8 mouse cellular contexts compared by ENCODE assay signal in the genomic region with DNA sequence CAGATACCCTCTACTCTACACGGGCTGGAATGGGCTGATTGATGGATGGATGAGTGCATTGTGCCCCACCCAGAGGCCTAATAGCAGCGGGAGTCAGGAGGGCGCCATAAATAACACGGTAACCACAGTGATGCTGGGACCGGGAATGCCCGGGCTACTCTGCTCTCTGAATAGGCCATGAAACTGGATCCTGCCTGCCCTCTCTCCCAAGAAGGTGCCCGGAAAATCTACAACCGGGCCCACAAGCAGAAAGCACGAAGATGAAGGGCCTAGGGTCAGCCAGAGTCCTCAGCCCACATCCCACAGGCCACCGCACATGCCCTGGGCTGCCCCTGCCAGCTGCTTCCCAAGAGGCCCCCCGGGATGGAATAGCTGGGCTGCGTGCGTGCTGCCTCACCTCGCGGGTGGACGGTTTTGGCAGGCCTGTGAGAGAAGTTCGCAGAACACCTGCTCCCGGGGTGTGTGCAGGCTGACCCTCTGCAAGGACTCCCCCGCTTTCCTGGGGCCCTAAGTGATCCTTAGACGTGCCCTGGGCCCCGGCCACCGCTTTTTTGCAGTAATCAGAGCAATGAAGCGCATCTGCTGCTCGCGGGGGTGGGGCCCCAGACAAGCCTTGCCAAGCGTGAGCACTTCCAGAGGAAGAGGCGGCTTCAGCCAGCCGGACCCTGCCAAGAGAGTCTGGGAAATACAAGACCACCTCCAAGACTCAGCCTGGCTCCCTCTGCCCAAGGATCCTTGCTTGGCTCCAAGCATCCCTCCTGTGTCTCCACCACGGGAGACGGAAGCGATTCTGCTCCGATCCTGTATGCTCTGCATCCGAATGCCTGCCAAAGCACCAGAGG.
DNase-seq lines count a peak whose midpoint lies in the region; ATAC-seq lines count a peak whose summit lies in the region.
"Had no signal": no experiment of that assay in that cellular context is flagged by ENCODE, and none has a peak within 500 bp of the region (broad histone marks: within the 10 kb centered on the region; RNA-seq: fewer than 3 reads in every experiment).

No protein-coding gene starts in this region.

- no peaks in the 10 kb centered on the region for H3K36me3 ChIP-seq in lung, embryonic 15.5 days
- no peaks in the 10 kb centered on the region for H3K36me3 ChIP-seq in embryonic facial prominence, embryonic 13.5 days
- no peaks in the 10 kb centered on the region for H3K36me3 ChIP-seq in hindbrain, embryonic 13.5 days
- H3K36me3 ChIP-seq in neural tube, embryonic 11.5 days (ENCODE audit: control insufficient read depth, insufficient read depth, low read length), result no peaks in the 10 kb centered on the region
- H3K36me3 ChIP-seq: liver, embryonic 15.5 days had no signal

- 19% methylated on average over 33 of the region's 33 CpGs for WGBS in lung, embryonic 15.5 days
- 23% methylated on average over 33 of the region's 33 CpGs for WGBS in embryonic facial prominence, embryonic 13.5 days
- 13% methylated on average over 33 of the region's 33 CpGs for WGBS in hindbrain, embryonic 13.5 days
- WGBS in neural tube, embryonic 11.5 days, result 7% methylated on average over 33 of the region's 33 CpGs

- no peak overlapping the region; the same call in 1 of the 2 replicates for H3K9ac ChIP-seq in lung, embryonic 15.5 days
- H3K9ac ChIP-seq in embryonic facial prominence, embryonic 13.5 days, result 0 out of 2 replicates have a peak overlapping the region, but pooled peaks have one; percentile 44
- no peak overlapping the region for H3K9ac ChIP-seq in hindbrain, embryonic 13.5 days
- peak overlapping the region; percentile 29 for H3K9ac ChIP-seq in neural tube, embryonic 11.5 days (ENCODE audit: low read length)
- H3K9ac ChIP-seq: liver, embryonic 15.5 days had no signal

- H3K4me2 ChIP-seq in lung, embryonic 15.5 days, result peak overlapping the region; percentile 46
- peak overlapping the region; percentile 41 for H3K4me2 ChIP-seq in embryonic facial prominence, embryonic 13.5 days
- H3K4me2 ChIP-seq in hindbrain, embryonic 13.5 days, result peak overlapping the region; percentile 43
- H3K4me2 ChIP-seq in neural tube, embryonic 11.5 days (ENCODE audit: low read depth), result peak overlapping the region; percentile 30
- H3K4me2 ChIP-seq: liver, embryonic 15.5 days had no signal

- peak; percentile 51 for ATAC-seq in lung, embryonic 15.5 days (ENCODE audit: borderline replicate concordance, extremely low read depth, low FRiP score, low TSS enrichment)
- no peak for ATAC-seq in embryonic facial prominence, embryonic 13.5 days (ENCODE audit: insufficient number of reproducible peaks, insufficient read depth, low FRiP score, low TSS enrichment, low read depth)
- ATAC-seq in hindbrain, embryonic 13.5 days (ENCODE audit: low FRiP score), result no peak; the same call in 1 of the 2 replicates
- no peak for ATAC-seq in neural tube, embryonic 11.5 days (ENCODE audit: insufficient read depth, low FRiP score, low TSS enrichment)

- no peaks in the 10 kb centered on the region for H3K9me3 ChIP-seq in lung, embryonic 15.5 days
- no peaks in the 10 kb centered on the region for H3K9me3 ChIP-seq in embryonic facial prominence, embryonic 13.5 days
- H3K9me3 ChIP-seq in hindbrain, embryonic 13.5 days, result no peaks in the 10 kb centered on the region
- H3K9me3 ChIP-seq in neural tube, embryonic 11.5 days (ENCODE audit: control insufficient read depth, low read length), result no peaks in the 10 kb centered on the region
- H3K9me3 ChIP-seq: liver, embryonic 15.5 days had no signal

- 0 out of 2 replicates have a peak overlapping the region, but pooled peaks have one; percentile 0 for H3K4me3 ChIP-seq in lung, embryonic 15.5 days
- no peak overlapping the region for H3K4me3 ChIP-seq in embryonic facial prominence, embryonic 13.5 days
- no peak overlapping the region for H3K4me3 ChIP-seq in hindbrain, embryonic 13.5 days
- no peak overlapping the region for H3K4me3 ChIP-seq in neural tube, embryonic 11.5 days (ENCODE audit: low read depth, low read length)
- H3K4me3 ChIP-seq: liver, embryonic 15.5 days had no signal

- H3K4me1 ChIP-seq in lung, embryonic 15.5 days, result peaks cover 14% of the 10 kb centered on the region
- peaks cover 15% of the 10 kb centered on the region for H3K4me1 ChIP-seq in embryonic facial prominence, embryonic 13.5 days
- H3K4me1 ChIP-seq in hindbrain, embryonic 13.5 days (replicated peaks), result peaks cover 12% of the 10 kb centered on the region
- H3K4me1 ChIP-seq in neural tube, embryonic 11.5 days (ENCODE audit: control insufficient read depth, insufficient read depth, low read length), result peaks cover 9% of the 10 kb centered on the region
- H3K4me1 ChIP-seq: liver, embryonic 15.5 days had no signal

- no peak for DNase-seq in lung, postnatal 14 days
- peak; percentile 49 for DNase-seq in neural tube, embryonic 11.5 days (ENCODE audit: low spot score)
- DNase-seq in thymus, postnatal 36 days, result no peak
- DNase-seq in kidney, adult 9 months, result no peak

- peaks cover 14% of the 10 kb centered on the region for H3K27me3 ChIP-seq in lung, embryonic 15.5 days
- H3K27me3 ChIP-seq in embryonic facial prominence, embryonic 13.5 days, result peaks cover 14% of the 10 kb centered on the region
- peaks cover 16% of the 10 kb centered on the region; the same call in 1 of the 2 replicates for H3K27me3 ChIP-seq in hindbrain, embryonic 13.5 days
- no peaks in the 10 kb centered on the region for H3K27me3 ChIP-seq in neural tube, embryonic 11.5 days (ENCODE audit: control insufficient read depth, insufficient read depth, low read length)
- H3K27me3 ChIP-seq: liver, embryonic 15.5 days had no signal

- H3K27ac ChIP-seq in lung, embryonic 15.5 days, result peak overlapping the region; percentile 33; the same call in 1 of the 2 replicates
- H3K27ac ChIP-seq in embryonic facial prominence, embryonic 13.5 days, result peak overlapping the region; percentile 34; the same call in 1 of the 2 replicates
- no peak overlapping the region for H3K27ac ChIP-seq in hindbrain, embryonic 13.5 days
- no peak overlapping the region for H3K27ac ChIP-seq in neural tube, embryonic 11.5 days (ENCODE audit: low read depth, low read length)
- H3K27ac ChIP-seq: liver, embryonic 15.5 days had no signal

Comparison
In these comparisons a context has a peak if more than half of its experiments do, and no peak if none do; other contexts are left out.
1. H3K27ac ChIP-seq: peak in lung, embryonic 15.5 days (single experiment) and embryonic facial prominence, embryonic 13.5 days (single experiment); none in hindbrain, embryonic 13.5 days (single experiment) and neural tube, embryonic 11.5 days (single experiment).
2. H3K9ac ChIP-seq: peak in embryonic facial prominence, embryonic 13.5 days (single experiment) and neural tube, embryonic 11.5 days (single experiment); none in lung, embryonic 15.5 days (single experiment) and hindbrain, embryonic 13.5 days (single experiment).
3. Peak in every context shown above with its lines, with median percentiles within 50 percentile points of each other: H3K4me2 ChIP-seq.